Mouse (Mus musculus) bone marrow macrophage, adult 2 months (primary cell): Measurements from ENCODE around the gene Hira.
"Not testable (repeated sequence)": the region's sequence is repeated elsewhere in the genome, so short reads cannot be mapped to it uniquely, and the experiment has no call there.

Source experiments
- CTCF ChIP-seq: IDR thresholded peaks from 2 replicates; pipeline ENCODE4 v1.5.1; 2012; ENCODE audit warnings: low read depth, mild to moderate bottlenecking, low read length, moderate library complexity
- POLR2A ChIP-seq: IDR thresholded peaks from 2 replicates; pipeline ENCODE4 v1.6.1; 2012; ENCODE audit warnings: mild to moderate bottlenecking, low read depth, low read length, borderline replicate concordance

- TF ChIP-seq CTCF, POLR2A: not testable (repeated sequence)
These were observed 130.4 kb downstream of the Hira start for GRCm38 (mm10) chr16:19007186-19007591.
